21 mouse cellular contexts compared by ENCODE assay signal in the genomic region with DNA sequence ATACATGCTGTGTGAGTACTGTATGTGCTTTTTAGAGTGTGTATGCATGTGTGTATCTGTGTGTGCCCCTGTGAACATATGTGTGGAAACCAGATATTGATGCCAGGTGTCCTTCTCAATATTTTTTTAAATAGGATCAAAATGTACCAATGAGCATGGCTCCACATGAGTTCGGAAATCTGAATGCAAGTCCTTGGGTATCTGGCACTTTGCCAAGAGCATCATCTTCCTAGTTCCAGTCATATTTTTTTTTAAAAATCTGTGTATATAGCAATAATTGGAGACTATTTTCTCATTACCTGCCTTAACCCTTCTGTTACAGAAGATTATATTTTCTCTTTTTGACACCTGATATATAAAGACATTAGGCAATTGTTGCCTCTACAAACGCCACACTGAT.
DNase-seq lines count a peak whose midpoint lies in the region; ATAC-seq lines count a peak whose summit lies in the region.
"Had no signal": no experiment of that assay in that cellular context is flagged by ENCODE, and none has a peak within 500 bp of the region (broad histone marks: within the 10 kb centered on the region; RNA-seq: fewer than 3 reads in every experiment).

No protein-coding gene starts in this region.

- no peak overlapping the region for H3K4me3 ChIP-seq in kidney, embryonic 15.5 days (replicated peaks)
- H3K4me3 ChIP-seq in midbrain, embryonic 14.5 days (replicated peaks; ENCODE audit: low read depth, low read length), result no peak overlapping the region
- no peak overlapping the region for H3K4me3 ChIP-seq in midbrain, embryonic 15.5 days
- H3K4me3 ChIP-seq: embryonic facial prominence, embryonic 12.5 days; embryonic facial prominence, embryonic 15.5 days; gastrocnemius, adult 2 months; hindbrain, embryonic 12.5 days had no signal

- 75% methylated on average over 2 of the region's 2 CpGs for WGBS in kidney, embryonic 15.5 days
- 78% methylated on average over 2 of the region's 2 CpGs for WGBS in midbrain, embryonic 14.5 days
- 66% methylated on average over 2 of the region's 2 CpGs for WGBS in midbrain, embryonic 15.5 days

- H3K27me3 ChIP-seq in kidney, embryonic 15.5 days, result no peaks in the 10 kb centered on the region
- no peaks in the 10 kb centered on the region for H3K27me3 ChIP-seq in midbrain, embryonic 14.5 days (ENCODE audit: control insufficient read depth, insufficient read depth, low read length)
- H3K27me3 ChIP-seq in midbrain, embryonic 15.5 days (replicated peaks), result 0 out of 2 replicates have a peak, but pooled peaks cover 7% of the 10 kb centered on the region
- H3K27me3 ChIP-seq: embryonic facial prominence, embryonic 12.5 days; embryonic facial prominence, embryonic 15.5 days; hindbrain, embryonic 12.5 days had no signal

- ATAC-seq in kidney, embryonic 15.5 days (replicated peaks; ENCODE audit: low FRiP score), result no peak
- no peak for ATAC-seq in midbrain, embryonic 14.5 days (ENCODE audit: low FRiP score, low TSS enrichment)
- no peak for ATAC-seq in midbrain, embryonic 15.5 days (replicated peaks)
- ATAC-seq: CD4-positive, CD25-positive, alpha-beta regulatory T cell, adult 4 months; forebrain, embryonic 14.5 days; forebrain, postnatal 0 days; hindbrain, embryonic 16.5 days; inflammation-experienced regulatory T-cells, adult 6 months had no signal

- no peak overlapping the region for H3K4me2 ChIP-seq in kidney, embryonic 15.5 days
- no peak overlapping the region for H3K4me2 ChIP-seq in midbrain, embryonic 14.5 days (ENCODE audit: low read length)
- no peak overlapping the region for H3K4me2 ChIP-seq in midbrain, embryonic 15.5 days
- H3K4me2 ChIP-seq: embryonic facial prominence, embryonic 12.5 days; embryonic facial prominence, embryonic 15.5 days; heart, embryonic 11.5 days; hindbrain, embryonic 12.5 days had no signal

- no peaks in the 10 kb centered on the region for H3K36me3 ChIP-seq in kidney, embryonic 15.5 days
- H3K36me3 ChIP-seq in midbrain, embryonic 14.5 days (ENCODE audit: control insufficient read depth, insufficient read depth, low read length), result no peaks in the 10 kb centered on the region
- H3K36me3 ChIP-seq in midbrain, embryonic 15.5 days (replicated peaks), result no peaks in the 10 kb centered on the region
- H3K36me3 ChIP-seq: embryonic facial prominence, embryonic 12.5 days; embryonic facial prominence, embryonic 15.5 days; hindbrain, embryonic 12.5 days had no signal

- no peak overlapping the region for H3K9ac ChIP-seq in kidney, embryonic 15.5 days
- no peak overlapping the region for H3K9ac ChIP-seq in midbrain, embryonic 14.5 days (replicated peaks; ENCODE audit: low read length)
- H3K9ac ChIP-seq in midbrain, embryonic 15.5 days, result no peak overlapping the region
- H3K9ac ChIP-seq: embryonic facial prominence, embryonic 12.5 days; embryonic facial prominence, embryonic 15.5 days; forebrain, postnatal 0 days; hindbrain, embryonic 12.5 days had no signal

- H3K4me1 ChIP-seq in kidney, embryonic 15.5 days, result no peaks in the 10 kb centered on the region
- H3K4me1 ChIP-seq in midbrain, embryonic 14.5 days (ENCODE audit: control insufficient read depth, insufficient read depth, low read length), result no peaks in the 10 kb centered on the region
- H3K4me1 ChIP-seq in midbrain, embryonic 15.5 days, result no peaks in the 10 kb centered on the region
- H3K4me1 ChIP-seq: embryonic facial prominence, embryonic 12.5 days; embryonic facial prominence, embryonic 15.5 days; hindbrain, embryonic 12.5 days had no signal

- peak overlapping the region; percentile 58 for H3K27ac ChIP-seq in kidney, embryonic 15.5 days
- no peak overlapping the region for H3K27ac ChIP-seq in midbrain, embryonic 14.5 days (replicated peaks; ENCODE audit: low read depth, low read length)
- no peak overlapping the region for H3K27ac ChIP-seq in midbrain, embryonic 15.5 days
- H3K27ac ChIP-seq: embryonic facial prominence, embryonic 12.5 days; embryonic facial prominence, embryonic 15.5 days; gastrocnemius, adult 2 months; hindbrain, embryonic 12.5 days had no signal

- DNase-seq in cerebellum, postnatal 14 days, result peak; percentile 62 to 71
- DNase-seq in cerebellum, adult 11 months, result no peak
- no peak for DNase-seq in kidney, postnatal 14 days
- peak; percentile 26 for DNase-seq in midbrain, embryonic 14.5 days
- DNase-seq: adrenal gland, adult 2 months; adrenal gland, postnatal 25 days; cerebellum, adult 8-10 months; forebrain, postnatal 0 days; gastrocnemius, adult 2 months; gastrocnemius, postnatal 14 days; heart, adult 11 months had no signal

- no peaks in the 10 kb centered on the region for H3K9me3 ChIP-seq in kidney, embryonic 15.5 days (replicated peaks)
- H3K9me3 ChIP-seq in midbrain, embryonic 14.5 days (ENCODE audit: control insufficient read depth, low read length), result no peaks in the 10 kb centered on the region
- H3K9me3 ChIP-seq in midbrain, embryonic 15.5 days, result no peaks in the 10 kb centered on the region
- H3K9me3 ChIP-seq: embryonic facial prominence, embryonic 12.5 days; embryonic facial prominence, embryonic 15.5 days; hindbrain, embryonic 12.5 days had no signal

Comparison
In these comparisons a context has a peak if more than half of its experiments do, and no peak if none do; other contexts are left out.
1. DNase-seq: peak in cerebellum, postnatal 14 days (2 of 2) and midbrain, embryonic 14.5 days (single experiment); none in cerebellum, adult 11 months (single experiment) and kidney, postnatal 14 days (single experiment).